Mouse (Mus musculus) G1E (cell line): ENCODE measurements around the gene Fkbp5. TPM values are rescaled to one million over a fixed set of nuclear protein-coding genes. Genes with fewer than 3 reads are reported as not detected.

Source experiments
- ATAC-seq: 2 replicates; pipeline ENCODE4 v1.8.0; 2016; ENCODE audit warnings: mild to moderate bottlenecking; ENCODE audit not compliant: insufficient number of reproducible peaks, poor library complexity, low FRiP score, severe bottlenecking; ENCODE audit errors: extremely low read depth
- DNase-seq: peaks from one replicate; pipeline ENCODE4 v3.0.0; 2012; ENCODE audit warnings: low spot score
- H3K27me3 ChIP-seq: 2 replicates; pipeline ENCODE4 v1.6.1; 2012; ENCODE audit warnings: mild to moderate bottlenecking, low read length, inconsistent platforms; ENCODE audit not compliant: insufficient read depth
- H3K36me3 ChIP-seq: replicated peaks from 2 replicates; pipeline ENCODE3; 2012; ENCODE audit warnings: mild to moderate bottlenecking, inconsistent platforms
- H3K4me1 ChIP-seq: 2 replicates; pipeline ENCODE4 v1.6.1; 2012; ENCODE audit warnings: low read depth, low read length, inconsistent platforms, mixed read lengths; ENCODE audit not compliant: insufficient read depth
- H3K4me3 ChIP-seq: 2 replicates; pipeline ENCODE4 v1.5.1; 2012; ENCODE audit warnings: low read depth, mild to moderate bottlenecking, inconsistent platforms, low read length, moderate library complexity, mixed read lengths
- H3K9me3 ChIP-seq: replicated peaks from 2 replicates; pipeline ENCODE4 v1.6.1; 2012; ENCODE audit warnings: inconsistent platforms
- CTCF ChIP-seq: IDR thresholded peaks from 2 replicates; pipeline ENCODE4 v1.5.1; 2012; ENCODE audit warnings: low read depth, low read length, inconsistent platforms, mixed read lengths
- GATA1 ChIP-seq: IDR thresholded peaks from 2 replicates; pipeline ENCODE4 v1.6.1; 2012; ENCODE audit warnings: borderline replicate concordance, low read length, inconsistent platforms, mixed read lengths
- GATA2 ChIP-seq: IDR thresholded peaks from 2 replicates; pipeline ENCODE4 v1.6.1; 2012; ENCODE audit warnings: low read depth, low read length, inconsistent platforms, borderline replicate concordance
- POLR2AphosphoS5 ChIP-seq: IDR thresholded peaks from 2 replicates; pipeline ENCODE4 v1.6.1; 2012; ENCODE audit warnings: low read depth, low read length, inconsistent platforms; ENCODE audit not compliant: insufficient replicate concordance
- TAL1 ChIP-seq: conservative IDR thresholded peaks from 2 replicates; pipeline ENCODE4 v1.6.1; 2012; ENCODE audit warnings: low read depth, low read length, inconsistent platforms, mixed read lengths
- polyA plus RNA-seq: library from polyadenylated mRNA; stranded (reverse); fragments of >175 nt; gene quantifications from 2 replicates; pipeline ENCODE4 v1.2.3, GENCODE M21; 2012
- total RNA-seq, 2 experiments: library from RNA; stranded (forward) in 1 of 2; stranded (reverse) in 1 of 2; fragments of 200-1000 nt in 1 of 2; fragments of >200 nt in 1 of 2; fragmentation: Nextera tagmentation in 1 of 2; gene quantifications; 2 replicates each; pipeline ENCODE4 v1.2.3; 2014 to 2017

The Fkbp5 gene
- total and polyA plus RNA-seq, 3 experiments, result 11.7 to 36.6 (median 18.5) TPM

DNA sequence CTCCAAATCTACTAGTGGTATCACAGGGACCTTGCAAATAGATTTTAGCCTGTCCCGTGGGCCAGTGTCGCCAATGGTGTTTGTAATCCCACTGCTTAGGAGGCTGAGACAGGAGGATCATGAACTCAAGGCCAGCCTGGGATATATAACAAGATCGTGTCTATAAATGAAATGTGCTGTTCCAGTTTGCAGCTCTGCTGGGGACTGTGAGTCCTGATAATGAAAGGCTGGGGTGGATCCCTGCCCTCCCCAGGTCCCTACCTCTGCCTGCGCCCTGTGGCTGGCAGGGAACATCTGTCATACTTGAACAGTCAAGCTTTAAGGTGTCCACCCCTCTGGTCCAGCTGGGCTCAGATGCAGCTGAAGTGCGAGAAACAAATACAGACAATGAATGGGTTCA lies 2.8 kb downstream of the Fkbp5 start:
- H3K4me1 ChIP-seq, result peaks cover 12% of the 10 kb centered on the region
- H3K36me3 ChIP-seq, result no peaks in the 10 kb centered on the region
- H3K4me3 ChIP-seq, result no peak overlapping the region
- 0 out of 2 replicates have a peak, but pooled peaks cover 2% of the 10 kb centered on the region for H3K9me3 ChIP-seq
- ATAC-seq (no peak), DNase-seq (no peak)
- TF ChIP-seq TAL1 (no peak), CTCF (no peak), GATA1 (no peak), POLR2AphosphoS5 (no peak), GATA2 (no peak)
- peaks cover 65% of the 10 kb centered on the region for H3K27me3 ChIP-seq

DNA sequence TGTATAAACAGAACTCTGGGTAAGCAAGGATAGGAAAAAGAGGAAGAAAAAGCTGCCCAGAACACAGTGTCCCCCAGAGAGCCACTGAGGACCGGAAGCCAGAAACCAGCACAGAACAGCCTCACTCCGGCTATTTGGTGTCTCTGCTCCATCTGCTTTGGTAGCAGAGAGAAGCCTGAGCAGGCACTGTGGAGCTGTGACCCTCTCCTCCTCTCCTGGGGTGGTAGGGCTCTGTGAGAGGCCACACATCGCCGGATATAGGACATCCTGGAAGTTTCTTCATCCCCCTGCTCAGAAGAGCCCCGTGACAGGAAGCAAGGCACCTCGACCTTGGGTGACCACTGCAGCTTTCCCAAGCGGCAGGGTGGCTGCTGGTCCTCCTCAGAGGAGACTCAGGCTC lies 3.5 kb downstream of the Fkbp5 start:
- peaks cover 65% of the 10 kb centered on the region for H3K27me3 ChIP-seq
- no peak; the same call in 1 of the 2 replicates for ATAC-seq

DNA sequence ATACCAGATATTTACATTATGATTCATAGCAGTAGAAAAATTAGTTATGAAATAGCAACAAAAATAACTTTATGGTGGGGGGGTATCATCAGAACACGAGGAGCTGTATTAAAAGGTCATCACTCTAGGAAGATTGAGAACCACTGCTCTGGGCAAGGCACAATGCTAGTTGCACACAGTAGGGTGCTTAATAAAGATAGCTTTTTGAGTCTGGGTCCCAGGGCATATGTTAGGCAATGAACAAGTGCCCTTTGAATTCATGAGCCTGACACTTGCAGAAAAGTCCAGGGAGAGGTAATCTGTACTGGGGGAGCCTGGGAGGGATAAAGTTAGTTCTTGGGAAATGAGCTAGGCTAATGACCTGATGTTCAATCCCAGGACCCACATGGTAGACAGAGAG lies 4.0 kb downstream of the Fkbp5 start:
- Histone ChIP-seq H3K36me3 (no peaks in the 10 kb centered on the region), H3K4me3 (no peak overlapping the region), H3K27me3 (peaks cover 60% of the 10 kb centered on the region), H3K4me1 (peaks cover 9% of the 10 kb centered on the region), H3K9me3 (0 out of 2 replicates have a peak, but pooled peaks cover 4% of the 10 kb centered on the region)
- DNase-seq (no peak), ATAC-seq (no peak)
- TF ChIP-seq POLR2AphosphoS5 (no peak), GATA1 (no peak), TAL1 (no peak), GATA2 (no peak), CTCF (no peak)

More for the DNA sequence above, 3.5 kb downstream of the Fkbp5 start:
- Histone ChIP-seq H3K4me1 (peaks cover 10% of the 10 kb centered on the region), H3K9me3 (0 out of 2 replicates have a peak, but pooled peaks cover 4% of the 10 kb centered on the region), H3K4me3 (no peak overlapping the region), H3K36me3 (no peaks in the 10 kb centered on the region)
- no peak for DNase-seq
- TF ChIP-seq POLR2AphosphoS5 (no peak), TAL1 (no peak), CTCF (no peak), GATA1 (no peak), GATA2 (no peak)

GRCm38 (mm10) chr17:28512696-28513095 lies 4.6 kb downstream of the Fkbp5 start:
- Histone ChIP-seq H3K27me3 (peaks cover 55% of the 10 kb centered on the region), H3K9me3 (0 out of 2 replicates have a peak, but pooled peaks cover 3% of the 10 kb centered on the region), H3K4me3 (no peak overlapping the region), H3K4me1 (peaks cover 9% of the 10 kb centered on the region), H3K36me3 (no peaks in the 10 kb centered on the region)
- TF ChIP-seq TAL1 (no peak), CTCF (no peak), POLR2AphosphoS5 (no peak), GATA2 (no peak), GATA1 (no peak)
- no peak for DNase-seq
- no peak for ATAC-seq

DNA sequence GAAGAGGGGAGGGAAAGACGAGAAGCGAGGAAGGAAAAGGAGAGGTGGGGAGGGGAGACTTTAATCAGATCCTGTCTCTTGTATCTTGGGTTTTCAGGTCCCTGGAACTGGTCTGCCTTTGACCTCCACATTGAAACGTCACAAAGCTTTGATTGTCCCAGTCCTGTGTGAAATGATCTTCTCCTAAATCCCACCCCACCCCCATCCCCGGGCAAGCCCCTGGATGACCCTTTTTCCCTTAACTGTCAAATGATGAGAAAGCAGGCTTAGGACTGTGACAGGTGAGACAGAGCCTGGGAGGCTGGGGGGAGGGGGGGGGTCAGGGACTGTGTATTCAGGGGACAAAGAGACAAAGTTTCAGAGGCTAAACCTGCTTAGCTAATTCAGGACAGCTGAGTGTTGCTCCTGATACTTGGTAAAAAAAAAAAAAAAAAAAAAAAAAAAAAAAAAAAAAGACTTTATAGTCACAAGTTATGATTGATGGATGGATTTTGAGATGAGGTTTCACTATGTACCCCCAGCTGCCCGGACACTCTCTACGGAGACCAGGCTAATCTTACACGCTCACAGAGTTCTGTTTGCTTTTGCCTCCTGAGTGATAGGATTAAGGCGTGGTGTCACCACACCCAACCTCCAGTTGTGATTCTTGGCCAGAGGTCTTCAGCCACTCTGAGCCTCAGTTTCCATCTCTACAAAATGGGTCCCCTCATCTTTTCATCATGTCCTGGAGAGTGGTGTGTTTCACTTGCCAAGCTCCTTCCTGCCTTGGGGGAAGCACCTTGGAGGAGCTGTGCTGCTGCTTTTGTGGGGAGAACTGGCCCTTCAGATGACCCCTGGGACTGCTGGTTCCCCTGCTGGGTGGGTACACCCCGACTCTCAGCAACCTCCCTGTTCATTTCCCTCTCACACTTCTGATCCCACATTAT lies 5.4 kb downstream of the Fkbp5 start:
- H3K4me1 ChIP-seq, result peaks cover 9% of the 10 kb centered on the region
- no peak for TF ChIP-seq TAL1
- no peak for TF ChIP-seq CTCF
- TF ChIP-seq POLR2AphosphoS5, result no peak
- no peak for TF ChIP-seq GATA2
- TF ChIP-seq GATA1, result no peak
- no peak for ATAC-seq
- no peak overlapping the region for H3K4me3 ChIP-seq
- peaks cover 55% of the 10 kb centered on the region for H3K27me3 ChIP-seq
- DNase-seq, result no peak
- no peaks in the 10 kb centered on the region for H3K36me3 ChIP-seq
- 0 out of 2 replicates have a peak, but pooled peaks cover 3% of the 10 kb centered on the region for H3K9me3 ChIP-seq
